Mouse (Mus musculus) bone marrow macrophage, adult 2 months (primary cell): ENCODE measurements around the gene Alk. TPM values are rescaled to one million over a fixed set of nuclear protein-coding genes. Genes with fewer than 3 reads are reported as not detected.
A peak's percentile ranks its signal among the peaks of the same experiment; 100 is the strongest.

Experiments used
- H3K27ac ChIP-seq: 2 replicates; pipeline ENCODE4 v1.5.1; 2012; ENCODE audit warnings: low read depth, low read length; ENCODE audit not compliant: insufficient read depth
- H3K4me1 ChIP-seq: 2 replicates; pipeline ENCODE4 v1.6.1; 2012; ENCODE audit warnings: low read length; ENCODE audit not compliant: control insufficient read depth, insufficient read depth
- H3K4me3 ChIP-seq: 2 replicates; pipeline ENCODE4 v1.5.1; 2012; ENCODE audit warnings: mild to moderate bottlenecking, low read length, moderate library complexity; ENCODE audit not compliant: insufficient read depth
- CTCF ChIP-seq: IDR thresholded peaks from 2 replicates; pipeline ENCODE4 v1.5.1; 2012; ENCODE audit warnings: low read depth, mild to moderate bottlenecking, low read length, moderate library complexity
- POLR2A ChIP-seq: IDR thresholded peaks from 2 replicates; pipeline ENCODE4 v1.6.1; 2012; ENCODE audit warnings: mild to moderate bottlenecking, low read depth, low read length, borderline replicate concordance
- polyA plus RNA-seq: library from polyadenylated mRNA; stranded (reverse); fragments of >200 nt; gene quantifications from 2 replicates; pipeline ENCODE4 v1.2.4, GENCODE M21; 2012; ENCODE audit not compliant: missing spikeins, insufficient read depth, insufficient read length

Gene Alk
- polyA plus RNA-seq, 1 experiment = not detected

GRCm38 (mm10) chr17:71874077-71874476 is 730.4 kb downstream of the Alk start:
- TF ChIP-seq POLR2A (no peak), CTCF (peak; percentile 50; the same call in 1 of the 2 replicates)

GRCm38 (mm10) chr17:71872976-71873375 is 731.5 kb downstream of the Alk start:
- TF ChIP-seq POLR2A (no peak), CTCF (peak; percentile 62)
- no peak overlapping the region for H3K27ac ChIP-seq
- H3K4me3 ChIP-seq = no peak overlapping the region
- H3K4me1 ChIP-seq = no peaks in the 10 kb centered on the region

More at GRCm38 (mm10) chr17:71874077-71874476, 730.4 kb downstream of the Alk start:
- H3K27ac ChIP-seq = no peak overlapping the region
- no peak overlapping the region for H3K4me3 ChIP-seq
- H3K4me1 ChIP-seq = no peaks in the 10 kb centered on the region

GRCm38 (mm10) chr17:71871981-71872380 is 732.4 kb downstream of the Alk start:
- H3K27ac ChIP-seq = no peak overlapping the region
- H3K4me3 ChIP-seq = no peak overlapping the region
- TF ChIP-seq CTCF = no peak
- TF ChIP-seq POLR2A = no peak
- no peaks in the 10 kb centered on the region for H3K4me1 ChIP-seq

- no peaks in the 10 kb centered on the region for H3K4me1 ChIP-seq
- no peak overlapping the region for H3K4me3 ChIP-seq
- H3K27ac ChIP-seq = no peak overlapping the region
- TF ChIP-seq POLR2A = no peak
- no peak for TF ChIP-seq CTCF
Measured at GRCm38 (mm10) chr17:71870641-71871040, 733.8 kb downstream of the Alk start.

- TF ChIP-seq POLR2A (no peak), CTCF (no peak)
- no peak overlapping the region for H3K27ac ChIP-seq
- H3K4me3 ChIP-seq = no peak overlapping the region
- no peaks in the 10 kb centered on the region for H3K4me1 ChIP-seq
Measured at GRCm38 (mm10) chr17:71870232-71870621, 734.2 kb downstream of the Alk start.

GRCm38 (mm10) chr17:71869372-71870231 is 734.8 kb downstream of the Alk start:
- no peak overlapping the region for H3K4me3 ChIP-seq
- no peak overlapping the region for H3K27ac ChIP-seq
- no peaks in the 10 kb centered on the region for H3K4me1 ChIP-seq
- TF ChIP-seq POLR2A = no peak
- TF ChIP-seq CTCF = no peak

- H3K4me1 ChIP-seq = no peaks in the 10 kb centered on the region
- H3K27ac ChIP-seq = no peak overlapping the region
- no peak overlapping the region for H3K4me3 ChIP-seq
- no peak for TF ChIP-seq POLR2A
- no peak for TF ChIP-seq CTCF
Measured at GRCm38 (mm10) chr17:71868828-71869227, 735.6 kb downstream of the Alk start.

GRCm38 (mm10) chr17:71867892-71868291 is 736.5 kb downstream of the Alk start:
- Histone ChIP-seq H3K4me1 (no peaks in the 10 kb centered on the region), H3K27ac (no peak overlapping the region), H3K4me3 (no peak overlapping the region)
- TF ChIP-seq CTCF (no peak), POLR2A (no peak)

- TF ChIP-seq CTCF (no peak), POLR2A (no peak)
- Histone ChIP-seq H3K27ac (no peak overlapping the region), H3K4me3 (no peak overlapping the region), H3K4me1 (no peaks in the 10 kb centered on the region)
Measured at GRCm38 (mm10) chr17:71865437-71865836, 739.0 kb downstream of the Alk start.

- no peak overlapping the region for H3K27ac ChIP-seq
- H3K4me1 ChIP-seq = no peaks in the 10 kb centered on the region
- TF ChIP-seq POLR2A (no peak), CTCF (no peak)
- no peak overlapping the region for H3K4me3 ChIP-seq
Measured at GRCm38 (mm10) chr17:71864039-71864438, 740.4 kb downstream of the Alk start.
